Mouse (Mus musculus) ovary, postnatal 10 days (tissue): ENCODE results near the gene Ndrg4.

ENCODE experiments used
- DNase-seq: peaks from one replicate; pipeline ENCODE4 v3.0.0; 2022; ENCODE audit warnings: low spot score

Ndrg4 gene

GRCm38 (mm10) chr8:95716546-95717335, 40.0 kb downstream of the Ndrg4 start:
- no peak for DNase-seq

GRCm38 (mm10) chr8:95727625-95728024, 50.8 kb downstream of the Ndrg4 start:
- no peak for DNase-seq

GRCm38 (mm10) chr8:95738596-95738995, 61.8 kb downstream of the Ndrg4 start:
- DNase-seq, result no peak

- no peak for DNase-seq
Measured at GRCm38 (mm10) chr8:95741732-95742131, 65.0 kb downstream of the Ndrg4 start.

- DNase-seq, result no peak
Measured at GRCm38 (mm10) chr8:95748028-95748427, 71.2 kb downstream of the Ndrg4 start.

GRCm38 (mm10) chr8:95751924-95752323, 75.1 kb downstream of the Ndrg4 start:
- no peak for DNase-seq

- DNase-seq, result no peak
Measured at GRCm38 (mm10) chr8:95760323-95760722, 83.5 kb downstream of the Ndrg4 start.

- no peak for DNase-seq
Measured at GRCm38 (mm10) chr8:95764133-95764532, 87.4 kb downstream of the Ndrg4 start.
